Mouse (Mus musculus): ENCODE data around the gene Ankrd34b. TPM values are rescaled to one million over a fixed set of nuclear protein-coding genes. Genes with fewer than 3 reads are reported as not detected.

Gene Ankrd34b
- 0.07 TPM for polyA plus RNA-seq (2017; shearing (Covaris generic))

GRCm38 (mm10) chr13:92425758-92426264, at the start of gene Ankrd34b:
Gene Ankrd34b (plus strand): TSS chr13:92425896.

GRCm38 (mm10) chr13:92483852-92484463, 58.3 kb downstream of the Ankrd34b start, which contains the start of gene Fam151b:
Gene Fam151b (minus strand): TSS chr13:92484015.

Other genes starting within 250 kb of the Ankrd34b start
- gene Gm20379, start 119.9 kb upstream of the Ankrd34b start, polyA plus RNA-seq (2017; shearing (Covaris generic)): 1.3 TPM
- gene Dhfr, start 71.2 kb upstream of the Ankrd34b start, polyA plus RNA-seq (2017; shearing (Covaris generic)): 3.0 TPM
- gene Msh3, start 70.9 kb upstream of the Ankrd34b start, polyA plus RNA-seq (2017; shearing (Covaris generic)): 45.0 TPM
- gene Fam151b, start 58.1 kb downstream of the Ankrd34b start, polyA plus RNA-seq (2017; shearing (Covaris generic)): 5.5 TPM
- 11.4 TPM for gene Zfyve16, start 105.0 kb downstream of the Ankrd34b start, polyA plus RNA-seq (2017; shearing (Covaris generic))
- not detected for gene Spz1, start 150.3 kb downstream of the Ankrd34b start, polyA plus RNA-seq (2017; shearing (Covaris generic))
- 17.5 TPM for gene Serinc5, start 185.2 kb downstream of the Ankrd34b start, polyA plus RNA-seq (2017; shearing (Covaris generic))